Mouse (Mus musculus) bone marrow, adult 2 months (tissue): ENCODE measurements at regions not wholly inside any gene's neighbourhood (a gene's known extent, or its start where the extent isn't known, plus 50 kb on each side); places are given as distances from the start of the nearest gene placed in this dataset.

Experiments
- CTCF ChIP-seq: fragments of 200-500 bp; IDR thresholded peaks from 2 replicates; pipeline ENCODE4 v1.5.1; 2011; ENCODE audit warnings: low read length, control low read depth; ENCODE audit not compliant: control insufficient read depth, insufficient read depth
- POLR2A ChIP-seq: fragments of 200-500 bp; IDR thresholded peaks from 2 replicates; pipeline ENCODE4 v1.6.1; 2011; ENCODE audit warnings: low read depth, mild to moderate bottlenecking, control low read depth, low read length, borderline replicate concordance; ENCODE audit not compliant: control insufficient read depth

DNA sequence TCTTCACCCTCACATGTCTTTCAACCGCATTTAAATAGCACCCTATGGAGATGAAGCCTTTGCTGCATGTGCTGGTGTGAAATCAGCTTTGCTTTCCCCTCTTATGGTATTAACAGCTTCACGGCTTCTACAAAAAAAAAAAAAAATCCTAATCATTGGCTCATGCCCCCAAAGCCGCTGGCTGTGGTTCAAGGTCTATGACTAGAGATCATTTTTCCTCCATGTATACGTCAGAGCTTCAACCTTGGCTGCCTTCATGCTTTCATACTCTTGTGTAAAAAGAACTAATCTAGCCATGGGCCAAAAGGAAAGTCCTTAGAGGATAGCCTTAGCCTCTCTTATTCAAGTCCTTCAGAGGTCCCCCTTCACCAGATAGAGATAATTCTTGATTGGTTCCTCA, 320.6 kb upstream of the Ube2e3 start:
- TF ChIP-seq POLR2A (no peak), CTCF (no peak)
